ENCODE assay signal across 5 mouse cellular contexts in the genomic region with DNA sequence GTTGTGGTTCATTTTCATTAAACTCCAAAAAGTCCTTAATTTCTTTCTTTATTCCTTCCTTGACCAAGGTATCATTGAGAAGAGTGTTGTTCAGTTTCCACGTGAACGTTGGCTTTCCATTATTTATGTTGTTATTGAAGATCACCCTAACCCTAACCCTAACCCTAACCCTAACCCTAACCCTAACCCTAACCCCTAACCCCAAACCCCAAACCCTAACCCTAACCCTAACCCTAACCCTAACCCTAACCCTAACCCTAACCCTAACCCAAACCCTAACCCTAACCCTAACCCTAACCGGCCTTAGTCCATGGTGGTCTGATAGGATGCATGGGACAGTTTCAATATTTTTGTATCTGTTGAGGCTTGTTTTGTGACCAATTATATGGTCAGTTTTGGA.
DNase-seq lines count a peak whose midpoint lies in the region; ATAC-seq and TF ChIP-seq lines count a peak whose summit lies in the region.
"Not testable (repeated sequence)": the region's sequence is repeated elsewhere in the genome, so short reads cannot be mapped to it uniquely, and the experiment has no call there.

No protein-coding gene starts in this region.

- not testable (repeated sequence) for TF ChIP-seq CTCF in G1E (IDR thresholded peaks at IDR 0.05; ENCODE audit: low read depth, low read length); MEL (IDR thresholded peaks at IDR 0.05 in 2 of 3, conservative IDR thresholded peaks at IDR 0.05 in 1 of 3; ENCODE audit: control insufficient read depth in 1 of 3, insufficient read depth in 1 of 3, low read depth in 2 of 3, low read length in 3 of 3, poor library complexity in 1 of 3, severe bottlenecking in 1 of 3); liver, adult 2 months (IDR thresholded peaks at IDR 0.05; ENCODE audit: low read depth, low read length)

- not testable (repeated sequence) for H3K27ac ChIP-seq in MEL (ENCODE audit: control insufficient read depth, low read depth, low read length); liver, adult 2 months (replicated peaks; ENCODE audit: insufficient read depth, low read depth, low read length)

- TF ChIP-seq EP300 in MEL (IDR thresholded peaks at IDR 0.05; ENCODE audit: low read depth in 1 of 2, low read length in 2 of 2), result not testable (repeated sequence)

- H3K9ac ChIP-seq in MEL (ENCODE audit: control insufficient read depth, low read depth, low read length, poor library complexity, severe bottlenecking); liver, adult 2 months (ENCODE audit: low read depth, low read length): not testable (repeated sequence)

- not testable (repeated sequence) for H3K36me3 ChIP-seq in G1E (replicated peaks); MEL (ENCODE audit: control insufficient read depth in 1 of 2, insufficient read depth in 2 of 2, low read length in 2 of 2); liver, adult 2 months (ENCODE audit: control insufficient read depth, insufficient read depth, low read length)

- not testable (repeated sequence) for H3K27me3 ChIP-seq in G1E (ENCODE audit: insufficient read depth, low read length); MEL (ENCODE audit: control insufficient read depth in 1 of 2, insufficient read depth in 2 of 2, low read length in 2 of 2); liver, adult 2 months (ENCODE audit: control insufficient read depth, insufficient read depth, low read length)

- DNase-seq in G1E (ENCODE audit: low spot score), result not testable (repeated sequence)
- peak; percentile 14 for DNase-seq in MEL (ENCODE audit: low read depth, low spot score)
- DNase-seq in liver, adult 2 months (ENCODE audit: extremely low read depth, low read depth, low spot score), result peak; percentile 4

- not testable (repeated sequence) for H3K9me3 ChIP-seq in G1E (replicated peaks); MEL (replicated peaks; ENCODE audit: insufficient read depth, low read length)

- not testable (repeated sequence) for TF ChIP-seq POLR2A in MEL (IDR thresholded peaks at IDR 0.05; ENCODE audit: control insufficient read depth in 1 of 2, insufficient read depth in 1 of 2, low read depth in 1 of 2, low read length in 2 of 2, poor library complexity in 1 of 2); liver, adult 2 months (IDR thresholded peaks at IDR 0.05; ENCODE audit: extremely low read depth, insufficient read depth, low read length)

- WGBS in liver, adult 2 months, result 91% methylated on average over 3 of the region's 3 CpGs

- H3K4me1 ChIP-seq in G1E (ENCODE audit: insufficient read depth, low read depth, low read length); MEL (ENCODE audit: control insufficient read depth in 1 of 2, insufficient read depth in 2 of 2, low read length in 2 of 2); liver, adult 2 months (ENCODE audit: control insufficient read depth, insufficient read depth, low read length): not testable (repeated sequence)

- not testable (repeated sequence) for H3K4me3 ChIP-seq in G1E (ENCODE audit: low read depth, low read length); MEL (ENCODE audit: control insufficient read depth in 1 of 2, insufficient read depth in 1 of 2, low read depth in 2 of 2, low read length in 2 of 2); liver, adult 2 months (ENCODE audit: insufficient read depth, low read depth, low read length)

- ATAC-seq in G1E (ENCODE audit: extremely low read depth, insufficient number of reproducible peaks, low FRiP score, poor library complexity, severe bottlenecking), result peak; percentile 54; the same call in 1 of the 2 replicates
- peak; percentile 90 for ATAC-seq in monocyte, adult 5-6 weeks (replicated peaks; ENCODE audit: insufficient number of reproducible peaks, low FRiP score, low TSS enrichment, poor library complexity, severe bottlenecking)
- peak; percentile 81; the same call in 1 of the 2 replicates for ATAC-seq in neutrophil, adult 5-6 weeks (ENCODE audit: extremely low read depth, insufficient number of reproducible peaks, low FRiP score, poor library complexity, severe bottlenecking)

- TF ChIP-seq RAD21 in MEL (IDR thresholded peaks at IDR 0.05; ENCODE audit: low read depth, low read length), result not testable (repeated sequence)

- not testable (repeated sequence) for H3K79me2 ChIP-seq in MEL (ENCODE audit: control insufficient read depth, insufficient read depth, low read length, poor library complexity); liver, adult 2 months (ENCODE audit: control insufficient read depth, insufficient read depth, low read length)
